In genomic region chr16:8595411-8595810, GRCm38 (mm10) we compare ENCODE assay signal across 8 mouse cellular contexts. TPM values are rescaled to one million over a fixed set of nuclear protein-coding genes. Genes with fewer than 3 reads are reported as not detected.
DNase-seq lines count a peak whose midpoint lies in the region.

No protein-coding gene starts in this region.

- intact Hi-C loops in heart, postnatal 10 days (cut with DNase I), result no loop called here
- intact Hi-C loops in left cerebral cortex, postnatal 14 days (cut with DNase I), result no loop called here

- peak; percentile 13 to 18 for DNase-seq in heart, postnatal 10 days
- DNase-seq in heart, adult 9 months (ENCODE audit: low spot score in 2 of 2), result no peak
- DNase-seq in Muller cell, postnatal 12 days (ENCODE audit: inconsistent ontology term), result peak; percentile 66
- DNase-seq in frontal cortex, postnatal 36 days (ENCODE audit: low spot score in 2 of 2), result peak; percentile 51 to 81
- peak; percentile 69 to 75 for DNase-seq in left cerebral cortex, postnatal 14 days (ENCODE audit: low spot score in 2 of 2)
- DNase-seq in kidney, postnatal 36 days, result no peak
- no peak for DNase-seq in c-Kit-positive CD71-positive TER-119-positive erythroid progenitor cells, embryonic 14.5 days (ENCODE audit: low spot score)
- no peak for DNase-seq in cerebellum, postnatal 36 days

RNA-seq across cellular contexts. Expression of gene Pmm2, which starts 42.1 kb away (rescaled TPM):
- total RNA-seq in heart, postnatal 10 days (2021), result 10 to 100 TPM; 36.7 to 38.8 TPM
- 10 to 100 TPM; 33.7 to 33.8 TPM for total RNA-seq in left cerebral cortex, postnatal 14 days (2021)

RNA-seq across cellular contexts. Expression of gene Tmem186, which starts 42.1 kb away (rescaled TPM):
- 10 to 100 TPM; 14.2 to 15.2 TPM for total RNA-seq in heart, postnatal 10 days (2021)
- total RNA-seq in left cerebral cortex, postnatal 14 days (2021), result 10 to 100 TPM; 11.2 to 12.6 TPM

Comparison
In these comparisons a context has a peak if more than half of its experiments do, and no peak if none do; other contexts are left out.
1. DNase-seq: peak in heart, postnatal 10 days (2 of 2), Muller cell, postnatal 12 days (single experiment), frontal cortex, postnatal 36 days (2 of 2) and left cerebral cortex, postnatal 14 days (2 of 2); none in heart, adult 9 months (0 of 2), kidney, postnatal 36 days (0 of 2), c-Kit-positive CD71-positive TER-119-positive erythroid progenitor cells, embryonic 14.5 days (single experiment) and cerebellum, postnatal 36 days (0 of 2).